Mouse (Mus musculus) embryonic fibroblast, embryonic 13.5 days (primary cell): ENCODE results near the gene Bag6.

Source experiments
- CTCF ChIP-seq: IDR thresholded peaks from 2 replicates; pipeline ENCODE4 v1.5.1; 2011; ENCODE audit warnings: mild to moderate bottlenecking, control low read depth, low read length, moderate library complexity, borderline replicate concordance; ENCODE audit not compliant: insufficient read depth
- POLR2A ChIP-seq: IDR thresholded peaks from 2 replicates; pipeline ENCODE4 v1.6.1; 2011; ENCODE audit warnings: low read depth, mild to moderate bottlenecking, control low read depth, low read length, moderate library complexity

DNA sequence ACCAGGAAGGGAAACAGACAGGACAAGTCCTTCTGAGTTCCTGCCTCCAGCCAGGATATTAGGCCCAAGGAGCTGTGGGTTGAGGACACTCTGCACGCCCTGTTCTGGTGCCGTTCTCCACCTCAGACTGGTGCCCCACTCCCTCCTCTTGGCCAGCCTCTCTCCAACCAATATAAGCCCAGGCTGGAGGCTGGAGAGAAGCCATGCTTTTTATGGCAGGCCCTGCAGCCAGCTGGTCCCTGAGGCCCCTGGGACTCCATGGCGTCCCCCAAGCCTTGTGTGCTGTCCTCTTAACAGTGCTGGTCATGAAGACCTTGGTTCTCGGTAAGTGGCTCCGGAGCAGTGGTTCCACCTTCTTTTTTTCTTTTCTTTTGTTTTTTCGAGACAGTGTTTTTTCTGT, 26.9 kb upstream of the Bag6 start, which contains the start of gene Ly6g5c:
- TF ChIP-seq CTCF (no peak), POLR2A (no peak)
